Mouse (Mus musculus): Measurements from ENCODE around the gene Rpp25l.

GRCm38 (mm10) chr4:41671500-41671899, 41.8 kb downstream of the Rpp25l start:
- TF ChIP-seq CTCF (IDR thresholded peaks at IDR 0.05; ENCODE audit: borderline replicate concordance, control insufficient read depth, extremely low read depth, insufficient read depth, low read length, poor library complexity) (no peak), POLR2A (IDR thresholded peaks at IDR 0.05; ENCODE audit: control insufficient read depth, extremely low read depth, insufficient read depth, low read length, poor library complexity) (no peak)
